Comparison of ENCODE assay signal across 13 mouse cellular contexts in genomic region chr15:85792819-85793218, GRCm38 (mm10). TPM values are rescaled to one million over a fixed set of nuclear protein-coding genes. Genes with fewer than 3 reads are reported as not detected.
A peak's percentile ranks its signal among the peaks of the same experiment; 100 is the strongest.
DNase-seq lines count a peak whose midpoint lies in the region; ATAC-seq and TF ChIP-seq lines count a peak whose summit lies in the region.
"Had no signal": no experiment of that assay in that cellular context is flagged by ENCODE, and none has a peak within 500 bp of the region (broad histone marks: within the 10 kb centered on the region; RNA-seq: fewer than 3 reads in every experiment).

No protein-coding gene starts in this region.

- no peak overlapping the region for H3K27ac ChIP-seq in cerebellum, adult 2 months (ENCODE audit: insufficient read depth, low read length)
- H3K27ac ChIP-seq in hindbrain, embryonic 16.5 days (ENCODE audit: low read depth, low read length) = no peak overlapping the region
- H3K27ac ChIP-seq in hindbrain, embryonic 13.5 days = no peak overlapping the region
- no peak overlapping the region for H3K27ac ChIP-seq in intestine, postnatal 0 days (ENCODE audit: low read depth, low read length)
- no peak overlapping the region for H3K27ac ChIP-seq in left cerebral cortex, adult 2 months
- H3K27ac ChIP-seq: embryonic facial prominence, embryonic 15.5 days; hindbrain, embryonic 15.5 days; macrophage; neural tube, embryonic 13.5 days had no signal

- 11% methylated on average over 1 of the region's 1 CpGs for WGBS in cerebellum, adult 2 months
- WGBS in hindbrain, embryonic 16.5 days = 59% methylated on average over 1 of the region's 1 CpGs
- WGBS in hindbrain, embryonic 13.5 days = 88% methylated on average over 1 of the region's 1 CpGs
- WGBS in intestine, postnatal 0 days = 74% methylated on average over 1 of the region's 1 CpGs

- no peaks in the 10 kb centered on the region for H3K27me3 ChIP-seq in cerebellum, adult 2 months (ENCODE audit: control insufficient read depth, insufficient read depth, low read length)
- no peaks in the 10 kb centered on the region; the same call in 1 of the 2 replicates for H3K27me3 ChIP-seq in hindbrain, embryonic 16.5 days (replicated peaks; ENCODE audit: control insufficient read depth, insufficient read depth, low read length)
- no peaks in the 10 kb centered on the region for H3K27me3 ChIP-seq in hindbrain, embryonic 13.5 days
- no peaks in the 10 kb centered on the region for H3K27me3 ChIP-seq in intestine, postnatal 0 days (replicated peaks; ENCODE audit: control insufficient read depth, insufficient read depth, low read length)
- H3K27me3 ChIP-seq: embryonic facial prominence, embryonic 15.5 days; hindbrain, embryonic 15.5 days; neural tube, embryonic 13.5 days had no signal

- TF ChIP-seq CTCF in cerebellum, adult 2 months (IDR thresholded peaks at IDR 0.05; ENCODE audit: borderline replicate concordance, insufficient read depth, low read depth, low read length) = no peak
- no peak for TF ChIP-seq CTCF in intestine, postnatal 0 days (IDR thresholded peaks at IDR 0.05; ENCODE audit: low read depth)
- TF ChIP-seq CTCF in left cerebral cortex, adult 2 months (IDR thresholded peaks at IDR 0.05) = no peak

- no peaks in the 10 kb centered on the region for H3K4me1 ChIP-seq in cerebellum, adult 2 months (ENCODE audit: control insufficient read depth, insufficient read depth, low read length)
- no peaks in the 10 kb centered on the region for H3K4me1 ChIP-seq in hindbrain, embryonic 16.5 days (ENCODE audit: control insufficient read depth, insufficient read depth, low read depth, low read length)
- no peaks in the 10 kb centered on the region for H3K4me1 ChIP-seq in hindbrain, embryonic 13.5 days (replicated peaks)
- no peaks in the 10 kb centered on the region for H3K4me1 ChIP-seq in intestine, postnatal 0 days (replicated peaks; ENCODE audit: control insufficient read depth, insufficient read depth, low read length)
- H3K4me1 ChIP-seq: embryonic facial prominence, embryonic 15.5 days; hindbrain, embryonic 15.5 days; neural tube, embryonic 13.5 days had no signal

- H3K4me3 ChIP-seq in cerebellum, adult 2 months (replicated peaks; ENCODE audit: insufficient read depth, low read depth, low read length) = no peak overlapping the region
- no peak overlapping the region for H3K4me3 ChIP-seq in hindbrain, embryonic 16.5 days (ENCODE audit: low read length)
- H3K4me3 ChIP-seq in hindbrain, embryonic 13.5 days = no peak overlapping the region
- H3K4me3 ChIP-seq in intestine, postnatal 0 days (ENCODE audit: low read depth, low read length) = no peak overlapping the region
- H3K4me3 ChIP-seq in left cerebral cortex, adult 2 months = no peak overlapping the region
- H3K4me3 ChIP-seq: embryonic facial prominence, embryonic 15.5 days; hindbrain, embryonic 15.5 days; neural tube, embryonic 13.5 days had no signal

- H3K4me2 ChIP-seq in hindbrain, embryonic 16.5 days (ENCODE audit: low read length) = no peak overlapping the region
- H3K4me2 ChIP-seq in hindbrain, embryonic 13.5 days = no peak overlapping the region
- H3K4me2 ChIP-seq in intestine, postnatal 0 days (replicated peaks; ENCODE audit: low read depth) = no peak overlapping the region
- H3K4me2 ChIP-seq: embryonic facial prominence, embryonic 15.5 days; hindbrain, embryonic 15.5 days; neural tube, embryonic 13.5 days had no signal

- peak; percentile 29 to 36 for DNase-seq in cerebellum, adult 2 months
- DNase-seq in cerebellum, adult 11-12 months = no peak
- DNase-seq in 416B (ENCODE audit: low read depth) = peak; percentile 69
- DNase-seq in heart, adult 9 months (ENCODE audit: low spot score in 2 of 2) = peak; percentile 57 to 73
- DNase-seq in left cerebral cortex, adult 2 months (ENCODE audit: extremely low spot score in 1 of 2, low spot score in 2 of 2) = no peak

- no peak for TF ChIP-seq POLR2A in cerebellum, adult 2 months (IDR thresholded peaks at IDR 0.05; ENCODE audit: borderline replicate concordance, insufficient read depth, low read length)

- H3K9ac ChIP-seq in hindbrain, embryonic 16.5 days (ENCODE audit: low read depth, low read length) = no peak overlapping the region
- H3K9ac ChIP-seq in hindbrain, embryonic 13.5 days = no peak overlapping the region
- no peak overlapping the region for H3K9ac ChIP-seq in intestine, postnatal 0 days (ENCODE audit: low read depth, low read length)
- H3K9ac ChIP-seq: embryonic facial prominence, embryonic 15.5 days; hindbrain, embryonic 15.5 days; neural tube, embryonic 13.5 days had no signal

- peak; percentile 70; the same call in 1 of the 2 replicates for ATAC-seq in hindbrain, embryonic 16.5 days
- no peak for ATAC-seq in hindbrain, embryonic 13.5 days (ENCODE audit: low FRiP score)
- ATAC-seq in intestine, postnatal 0 days = no peak

- intact Hi-C loops in left cerebral cortex, adult 2 months (cut with DNase I) = no loop called here

- H3K9me3 ChIP-seq in hindbrain, embryonic 16.5 days (ENCODE audit: control insufficient read depth, low read length) = no peaks in the 10 kb centered on the region
- no peaks in the 10 kb centered on the region for H3K9me3 ChIP-seq in hindbrain, embryonic 13.5 days
- no peaks in the 10 kb centered on the region for H3K9me3 ChIP-seq in intestine, postnatal 0 days (ENCODE audit: control insufficient read depth)
- H3K9me3 ChIP-seq: embryonic facial prominence, embryonic 15.5 days; hindbrain, embryonic 15.5 days; neural tube, embryonic 13.5 days had no signal

- H3K36me3 ChIP-seq in hindbrain, embryonic 16.5 days (ENCODE audit: control insufficient read depth, insufficient read depth, low read length) = no peaks in the 10 kb centered on the region
- H3K36me3 ChIP-seq in hindbrain, embryonic 13.5 days = no peaks in the 10 kb centered on the region
- peaks cover 23% of the 10 kb centered on the region; the same call in 1 of the 2 replicates for H3K36me3 ChIP-seq in intestine, postnatal 0 days (ENCODE audit: control insufficient read depth, insufficient read depth)
- H3K36me3 ChIP-seq: embryonic facial prominence, embryonic 15.5 days; hindbrain, embryonic 15.5 days; neural tube, embryonic 13.5 days had no signal

RNA-seq across cellular contexts. Expression of gene Cdpf1, which starts 18.7 kb away (rescaled TPM):
- polyA plus RNA-seq in cerebellum, adult 2 months (2012; rRNA removed) = 21.6 and 24.1 TPM in 2 replicates
- 21.9 and 24.9 TPM in 2 replicates for polyA plus RNA-seq in hindbrain, embryonic 16.5 days (2015; fragmentation: Nextera tagmentation; extraction: Ambion mirVana)
- 17.1 and 20.5 TPM in 2 replicates for polyA plus RNA-seq in hindbrain, embryonic 13.5 days (2015; fragmentation: Nextera tagmentation; extraction: Ambion mirVana)
- 48.6 and 49.9 TPM in 2 replicates for polyA plus RNA-seq in intestine, postnatal 0 days (2015; fragmentation: Nextera tagmentation; extraction: Ambion mirVana)
- 10 to 100 TPM; 21.1 to 21.3 TPM for total RNA-seq in left cerebral cortex, adult 2 months (2021)

RNA-seq across cellular contexts. Expression of gene Pkdrej, which starts 28.7 kb away (rescaled TPM):
- 0.21 and 0.25 TPM in 2 replicates for polyA plus RNA-seq in cerebellum, adult 2 months (2012; rRNA removed)
- polyA plus RNA-seq in hindbrain, embryonic 16.5 days (2015; fragmentation: Nextera tagmentation; extraction: Ambion mirVana) = 0.05 and 0.08 TPM in 2 replicates
- polyA plus RNA-seq in hindbrain, embryonic 13.5 days (2015; fragmentation: Nextera tagmentation; extraction: Ambion mirVana) = 0.04 TPM in 1 of 2 replicates, not detected in the other
- polyA plus RNA-seq in intestine, postnatal 0 days (2015; fragmentation: Nextera tagmentation; extraction: Ambion mirVana) = 0.07 and 0.12 TPM in 2 replicates
- 1 to 10 TPM in 1 of 2 experiments, under 1 TPM in 1; 0.82 to 1.2 TPM for total RNA-seq in left cerebral cortex, adult 2 months (2021)
- polyA plus RNA-seq: C2C12, macrophage had no signal

RNA-seq across cellular contexts. Expression of gene Ttc38, which starts 39.3 kb away (rescaled TPM):
- 5.1 and 6.1 TPM in 2 replicates for polyA plus RNA-seq in cerebellum, adult 2 months (2012; rRNA removed)
- polyA plus RNA-seq in hindbrain, embryonic 16.5 days (2015; fragmentation: Nextera tagmentation; extraction: Ambion mirVana) = 3.2 and 4.2 TPM in 2 replicates
- polyA plus RNA-seq in hindbrain, embryonic 13.5 days (2015; fragmentation: Nextera tagmentation; extraction: Ambion mirVana) = 3.4 and 3.9 TPM in 2 replicates
- 8.6 and 10.4 TPM in 2 replicates for polyA plus RNA-seq in intestine, postnatal 0 days (2015; fragmentation: Nextera tagmentation; extraction: Ambion mirVana)
- total RNA-seq in left cerebral cortex, adult 2 months (2021) = 1 to 10 TPM; 5.0 to 5.2 TPM

RNA-seq across cellular contexts. Expression of gene Ppara, which starts 58.0 kb away (rescaled TPM):
- polyA plus RNA-seq in cerebellum, adult 2 months (2012; rRNA removed) = 1.1 and 1.5 TPM in 2 replicates
- polyA plus RNA-seq in hindbrain, embryonic 16.5 days (2015; fragmentation: Nextera tagmentation; extraction: Ambion mirVana) = 2.7 and 2.9 TPM in 2 replicates
- 1.2 and 1.7 TPM in 2 replicates for polyA plus RNA-seq in hindbrain, embryonic 13.5 days (2015; fragmentation: Nextera tagmentation; extraction: Ambion mirVana)
- 14.3 and 21.0 TPM in 2 replicates for polyA plus RNA-seq in intestine, postnatal 0 days (2015; fragmentation: Nextera tagmentation; extraction: Ambion mirVana)
- 1 to 10 TPM; 3.6 TPM for total RNA-seq in left cerebral cortex, adult 2 months (2021)
- polyA plus RNA-seq: macrophage had no signal

Comparison
In these comparisons a context has a peak if more than half of its experiments do, and no peak if none do; other contexts are left out.
1. DNase-seq: peak in cerebellum, adult 2 months (2 of 2), 416B (single experiment) and heart, adult 9 months (2 of 2); none in cerebellum, adult 11-12 months (single experiment) and left cerebral cortex, adult 2 months (0 of 2).